Comparison of ENCODE assay signal across 24 mouse cellular contexts in the genomic region with DNA sequence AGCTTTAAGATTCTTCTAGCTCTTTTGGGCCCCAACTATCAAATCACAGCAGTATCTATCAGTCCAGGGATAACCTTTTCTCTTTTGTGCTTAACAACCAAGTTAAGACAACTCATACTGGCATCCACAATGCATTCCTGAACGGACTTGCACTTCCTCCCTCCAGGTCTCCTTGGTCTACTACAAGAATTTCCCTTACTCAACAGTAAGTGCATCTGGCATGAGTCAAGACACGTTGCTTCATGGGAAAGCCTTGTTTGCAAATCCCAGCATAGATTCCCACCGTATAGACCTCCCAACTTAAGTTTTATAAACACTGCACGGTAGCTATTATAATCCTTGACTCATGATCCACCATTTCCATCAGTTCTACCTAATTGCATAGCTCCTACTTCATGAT. TPM values are rescaled to one million over a fixed set of nuclear protein-coding genes. Genes with fewer than 3 reads are reported as not detected.
DNase-seq lines count a peak whose midpoint lies in the region; ATAC-seq and TF ChIP-seq lines count a peak whose summit lies in the region.
"Had no signal": no experiment of that assay in that cellular context is flagged by ENCODE, and none has a peak within 500 bp of the region (broad histone marks: within the 10 kb centered on the region; RNA-seq: fewer than 3 reads in every experiment).

No protein-coding gene starts in this region.

- H3K4me3 ChIP-seq in lung, postnatal 0 days (ENCODE audit: low read depth, low read length) = no peak overlapping the region
- no peak overlapping the region for H3K4me3 ChIP-seq in midbrain, embryonic 13.5 days (replicated peaks)
- H3K4me3 ChIP-seq: embryonic facial prominence, embryonic 13.5 days; embryonic facial prominence, embryonic 15.5 days; erythroblast, embryonic 14.5 days; forebrain, embryonic 10.5 days; forebrain, embryonic 12.5 days had no signal

- no peak for TF ChIP-seq CTCF in lung, postnatal 0 days (IDR thresholded peaks at IDR 0.05)

- DNase-seq in lung, postnatal 0 days (ENCODE audit: low spot score) = peak; percentile 16
- DNase-seq in lung, postnatal 14 days = no peak
- DNase-seq in NIH3T3 (ENCODE audit: low read depth) = peak; percentile 68
- DNase-seq in fat pad, adult 2 months (ENCODE audit: extremely low read depth, low read depth, low spot score) = peak; percentile 80
- DNase-seq in Muller cell, postnatal 12 days (ENCODE audit: inconsistent ontology term) = no peak
- DNase-seq in thymus, postnatal 25 days = no peak
- DNase-seq: adrenal gland, adult 8-10 months; adrenal gland, postnatal 14 days; adrenal gland, postnatal 36 days; B cell, adult 2 months; embryo, embryonic 11 days had no signal

- H3K27ac ChIP-seq in lung, postnatal 0 days (ENCODE audit: low read length) = no peak overlapping the region
- H3K27ac ChIP-seq in midbrain, embryonic 13.5 days = no peak overlapping the region
- H3K27ac ChIP-seq: embryonic facial prominence, embryonic 13.5 days; embryonic facial prominence, embryonic 15.5 days; forebrain, embryonic 10.5 days; forebrain, embryonic 12.5 days had no signal

- no peaks in the 10 kb centered on the region; the same call in 1 of the 2 replicates for H3K36me3 ChIP-seq in lung, postnatal 0 days (ENCODE audit: insufficient read depth, low read length)
- no peaks in the 10 kb centered on the region for H3K36me3 ChIP-seq in midbrain, embryonic 13.5 days
- H3K36me3 ChIP-seq: embryonic facial prominence, embryonic 13.5 days; embryonic facial prominence, embryonic 15.5 days; forebrain, embryonic 10.5 days; forebrain, embryonic 12.5 days; G1E had no signal

- H3K9ac ChIP-seq in lung, postnatal 0 days (replicated peaks; ENCODE audit: low read depth) = no peak overlapping the region
- no peak overlapping the region for H3K9ac ChIP-seq in midbrain, embryonic 13.5 days (replicated peaks)
- H3K9ac ChIP-seq: embryonic facial prominence, embryonic 13.5 days; embryonic facial prominence, embryonic 15.5 days; forebrain, embryonic 12.5 days had no signal

- no peak for TF ChIP-seq EP300 in lung, postnatal 0 days (IDR thresholded peaks at IDR 0.05)

- WGBS in lung, postnatal 0 days = 62% methylated on average over 4 of the region's 4 CpGs
- 86% methylated on average over 4 of the region's 4 CpGs for WGBS in midbrain, embryonic 13.5 days

- no peak for ATAC-seq in lung, postnatal 0 days
- ATAC-seq in midbrain, embryonic 13.5 days = no peak
- ATAC-seq: activated CD4-positive, CD25-positive, alpha-beta regulatory T cell, adult 4 months; CD4-positive, CD25-positive, alpha-beta regulatory T cell, adult 4 months; forebrain, embryonic 14.5 days; forebrain, embryonic 16.5 days; Patski had no signal

- no peaks in the 10 kb centered on the region for H3K9me3 ChIP-seq in lung, postnatal 0 days (ENCODE audit: low read length)
- H3K9me3 ChIP-seq in midbrain, embryonic 13.5 days = 0 out of 2 replicates have a peak, but pooled peaks cover 4% of the 10 kb centered on the region
- H3K9me3 ChIP-seq: embryonic facial prominence, embryonic 13.5 days; embryonic facial prominence, embryonic 15.5 days; forebrain, embryonic 10.5 days; forebrain, embryonic 12.5 days had no signal

- H3K27me3 ChIP-seq in lung, postnatal 0 days (replicated peaks; ENCODE audit: insufficient read depth, low read length) = no peaks in the 10 kb centered on the region
- H3K27me3 ChIP-seq in midbrain, embryonic 13.5 days = no peaks in the 10 kb centered on the region
- H3K27me3 ChIP-seq: CH12.LX; embryonic facial prominence, embryonic 13.5 days; embryonic facial prominence, embryonic 15.5 days; forebrain, embryonic 12.5 days; Patski had no signal

- 0 out of 2 replicates have a peak, but pooled peaks cover 3% of the 10 kb centered on the region for H3K4me1 ChIP-seq in lung, postnatal 0 days (ENCODE audit: insufficient read depth, low read depth, low read length)
- H3K4me1 ChIP-seq in midbrain, embryonic 13.5 days (replicated peaks) = no peaks in the 10 kb centered on the region
- H3K4me1 ChIP-seq: embryonic facial prominence, embryonic 13.5 days; embryonic facial prominence, embryonic 15.5 days; forebrain, embryonic 10.5 days; forebrain, embryonic 12.5 days had no signal

- H3K4me2 ChIP-seq in lung, postnatal 0 days (replicated peaks; ENCODE audit: low read depth, low read length) = no peak overlapping the region
- no peak overlapping the region for H3K4me2 ChIP-seq in midbrain, embryonic 13.5 days (replicated peaks)
- H3K4me2 ChIP-seq: embryonic facial prominence, embryonic 13.5 days; embryonic facial prominence, embryonic 15.5 days; forebrain, embryonic 12.5 days had no signal

RNA-seq across cellular contexts. Expression of gene Xdh, which starts 16.4 kb away (rescaled TPM):
- 27.8 and 34.0 TPM in 2 replicates for polyA plus RNA-seq in lung, postnatal 0 days (2015; fragmentation: Nextera tagmentation; extraction: Ambion mirVana)
- 0.08 and 0.13 TPM in 2 replicates for polyA plus RNA-seq in midbrain, embryonic 13.5 days (2015; fragmentation: Nextera tagmentation; extraction: Ambion mirVana)
- polyA plus RNA-seq: G1E had no signal

Comparison
In these comparisons a context has a peak if more than half of its experiments do, and no peak if none do; other contexts are left out.
1. DNase-seq: peak in lung, postnatal 0 days (single experiment), NIH3T3 (single experiment) and fat pad, adult 2 months (single experiment); none in lung, postnatal 14 days (single experiment), Muller cell, postnatal 12 days (single experiment) and thymus, postnatal 25 days (single experiment).
2. RNA of gene Xdh, which starts 16.4 kb away (polyA plus RNA-seq): 27.8 to 34.0 TPM in lung, postnatal 0 days; 0.08 to 0.13 TPM in midbrain, embryonic 13.5 days; every median in the first group is over 10 times any median in the second.